Mouse (Mus musculus): ENCODE measurements around the gene Shank1.

- TF ChIP-seq CTCF (IDR thresholded peaks at IDR 0.05; ENCODE audit: control insufficient read depth, insufficient read depth, low read length), result no peak
- TF ChIP-seq POLR2A (IDR thresholded peaks at IDR 0.05; ENCODE audit: borderline replicate concordance, control insufficient read depth, low read depth, low read length), result no peak
Measured at GRCm38 (mm10) chr7:44344622-44345021, 34.6 kb downstream of the Shank1 start.

Measured in bone marrow, adult 2 months (tissue).